Mouse (Mus musculus) stomach, adult 2 months (tissue): ENCODE results near the gene Arntl. TPM values are rescaled to one million over a fixed set of nuclear protein-coding genes. Genes with fewer than 3 reads are reported as not detected.

Experiments used
- polyA plus RNA-seq: library from polyadenylated mRNA; depleted of rRNA; stranded (reverse); fragments of >200 nt; gene quantifications from 2 replicates; pipeline ENCODE4 v1.2.3, GENCODE M21; 2012; rRNA removed

Arntl gene
- 2.1 and 4.5 TPM in 2 replicates for polyA plus RNA-seq

DNA sequence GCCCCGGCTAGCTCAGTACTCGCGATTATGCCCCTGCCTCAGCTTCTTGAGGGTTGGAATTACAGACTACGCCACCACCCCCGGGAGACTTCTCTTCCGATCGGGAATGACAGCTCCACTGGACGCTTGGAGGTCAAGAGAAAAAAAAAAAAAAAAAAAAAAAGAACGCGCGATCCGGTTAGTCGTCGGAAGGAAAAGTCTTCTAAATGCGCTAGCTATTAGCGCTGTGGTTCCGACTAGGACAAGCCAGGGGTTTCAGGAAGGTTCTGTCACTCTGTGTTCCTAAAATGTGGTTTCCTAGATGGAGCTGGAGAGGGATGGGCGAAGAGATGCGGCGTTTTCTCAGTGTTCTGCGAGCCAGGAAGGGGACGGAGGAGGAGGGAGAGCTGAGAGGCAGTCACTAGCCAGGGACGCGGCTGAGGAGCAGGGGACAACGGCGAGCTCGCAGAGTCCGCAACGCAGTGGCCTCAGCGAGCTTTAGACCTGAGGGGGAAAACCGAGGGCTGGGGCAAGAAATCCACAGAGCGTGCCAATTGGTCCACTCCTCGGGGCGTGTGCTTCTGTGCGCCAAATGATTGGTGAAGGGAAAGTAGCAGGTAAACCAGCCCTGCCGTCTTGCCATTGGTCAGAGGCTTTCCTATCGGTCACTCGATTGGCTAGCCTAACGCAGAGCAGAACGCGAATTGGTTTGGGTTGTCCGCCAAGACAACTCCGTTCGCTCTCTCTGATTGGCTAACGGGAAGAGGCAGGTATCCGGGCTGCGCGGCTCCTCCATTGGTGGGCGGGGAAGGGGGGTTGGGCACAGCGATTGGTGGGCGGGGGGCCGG is at the start of gene Arntl:
TSS of gene Arntl (plus strand) at position 822 of the 827 bp plus-strand sequence.

Other genes starting within 250 kb of the Arntl start
- 7.8 and 11.5 TPM in 2 replicates for gene Btbd10, start 161.9 kb downstream of the Arntl start, polyA plus RNA-seq
- not detected in 2 replicates for gene Pth, start 181.1 kb downstream of the Arntl start, polyA plus RNA-seq